Mouse (Mus musculus): ENCODE data around the gene Afdn.

- TF ChIP-seq HCFC1 (IDR thresholded peaks at IDR 0.05; ENCODE audit: borderline replicate concordance, insufficient read depth, low read length) (no peak), MAFK (IDR thresholded peaks at IDR 0.05; ENCODE audit: insufficient read depth, low read depth, low read length) (no peak), ZNF384 (IDR thresholded peaks at IDR 0.05; ENCODE audit: low read depth, low read length) (no peak), ZC3H11A (IDR thresholded peaks at IDR 0.05; ENCODE audit: borderline replicate concordance, low read depth, low read length) (no peak)
These were observed 165.6 kb downstream of the Afdn start for GRCm38 (mm10) chr17:13925931-13926330.

All from ES-E14 (cell line).